Mouse (Mus musculus) ZHBTc4 (cell line): ENCODE results near the gene Olfr1436.
"Not testable (repeated sequence)": the region's sequence is repeated elsewhere in the genome, so short reads cannot be mapped to it uniquely, and the experiment has no call there.

Experiments
- DNase-seq: peaks from one replicate; pipeline ENCODE4 v3.0.0-alpha.2; 2011; ENCODE audit warnings: low read depth, low spot score

The Olfr1436 gene

GRCm38 (mm10) chr19:12299030-12299429 lies at the start of gene Olfr1436:
Olfr1436 (minus strand) TSS chr19:12299130.
- DNase-seq = not testable (repeated sequence)

- no peak for DNase-seq
Measured at GRCm38 (mm10) chr19:12335810-12336209, 36.9 kb upstream of the Olfr1436 start, which contains the start of gene Olfr1438-ps1. Olfr1438-ps1 (minus strand) TSS chr19:12335910.

GRCm38 (mm10) chr19:12325001-12325400 lies 26.1 kb upstream of the Olfr1436 start, which contains the start of gene Olfr1437:
Olfr1437 (minus strand) TSS chr19:12325101.
- no peak for DNase-seq

- DNase-seq = no peak
Measured at GRCm38 (mm10) chr19:12292979-12293378, 6.0 kb downstream of the Olfr1436 start.

GRCm38 (mm10) chr19:12279554-12279953 lies 19.4 kb downstream of the Olfr1436 start, which contains the start of gene Olfr1434:
Olfr1434 (plus strand) TSS chr19:12279854.
- no peak for DNase-seq

GRCm38 (mm10) chr19:12260732-12261131 lies 38.2 kb downstream of the Olfr1436 start, which contains the start of gene Olfr235:
Olfr235 (plus strand) TSS chr19:12261032.
- DNase-seq = no peak
